Mouse (Mus musculus) spleen, adult 2 months (tissue): ENCODE measurements at regions not wholly inside any gene's neighbourhood (a gene's known extent, or its start where the extent isn't known, plus 50 kb on each side); places are given as distances from the start of the nearest gene placed in this dataset.

Experiments used
- CTCF ChIP-seq: fragments of 200-500 bp; IDR thresholded peaks from 2 replicates; pipeline ENCODE4 v1.5.1; 2011; ENCODE audit warnings: mild to moderate bottlenecking, inconsistent platforms; ENCODE audit not compliant: insufficient read depth, insufficient read length, insufficient replicate concordance; ENCODE audit errors: extremely low read depth
- POLR2A ChIP-seq: fragments of 200-500 bp; IDR thresholded peaks from 2 replicates; pipeline ENCODE4 v1.6.1; 2011; ENCODE audit warnings: low read depth, low read length, inconsistent platforms

DNA sequence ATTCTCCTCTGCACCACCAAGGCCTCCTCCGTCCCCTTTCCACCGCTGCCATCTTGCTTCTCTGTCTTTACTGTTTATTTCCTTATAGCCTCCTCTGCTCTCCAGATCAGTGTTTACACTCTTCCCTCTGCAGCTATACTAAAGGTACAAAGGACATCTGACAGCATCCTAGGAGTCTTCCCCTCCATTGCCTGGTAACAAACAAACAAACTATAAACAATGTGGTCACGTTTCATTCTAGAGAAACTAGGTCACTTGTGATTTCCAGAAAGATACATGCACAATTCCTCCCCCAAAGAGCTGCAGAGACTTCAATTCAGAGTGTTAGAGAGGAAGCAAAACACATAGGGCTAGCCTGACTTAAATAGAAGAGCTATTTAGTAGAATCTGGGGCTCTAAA is 83.8 kb downstream of the Fasl start:
- TF ChIP-seq CTCF = no peak
- no peak for TF ChIP-seq POLR2A
